Mouse (Mus musculus) neutrophil, adult 5-6 weeks (primary cell): ENCODE data around the gene Stk11. TPM values are rescaled to one million over a fixed set of nuclear protein-coding genes. Genes with fewer than 3 reads are reported as not detected.

ENCODE experiments used
- ATAC-seq: fragments of 151-379, 151-347 bp; 2 replicates; pipeline ENCODE4 v1.8.0; 2017; ENCODE audit warnings: mild to moderate bottlenecking, moderate TSS enrichment; ENCODE audit not compliant: insufficient number of reproducible peaks, poor library complexity, low FRiP score, severe bottlenecking; ENCODE audit errors: extremely low read depth
- total RNA-seq: library from RNA; stranded (forward); fragments of 200-1000 nt; gene quantifications from 2 replicates; pipeline ENCODE4 v1.2.3, GENCODE M21; 2017

Stk11 gene
- total RNA-seq, 1 experiment from 2014 or later = 235 TPM

DNA sequence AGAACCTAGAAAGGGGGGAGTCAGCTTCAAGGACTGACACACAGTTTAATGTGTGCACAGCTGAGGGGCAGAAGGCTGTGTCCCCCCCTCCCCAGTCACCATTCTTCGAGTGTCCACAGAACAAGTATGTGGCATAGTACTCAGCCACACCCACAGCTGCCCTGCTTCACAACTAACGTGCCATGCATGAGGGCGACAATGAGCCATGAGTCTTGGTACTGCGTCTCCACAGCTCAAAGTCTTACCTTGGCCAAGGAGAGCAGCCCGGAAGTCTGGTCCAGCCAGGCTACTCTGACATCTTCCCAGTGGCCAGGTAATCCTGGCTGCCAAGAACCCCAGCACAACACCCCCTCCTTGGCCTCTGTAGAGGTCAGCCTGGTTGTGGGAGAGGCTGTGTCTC lies 22.9 kb upstream of the Stk11 start:
- no peak for ATAC-seq

DNA sequence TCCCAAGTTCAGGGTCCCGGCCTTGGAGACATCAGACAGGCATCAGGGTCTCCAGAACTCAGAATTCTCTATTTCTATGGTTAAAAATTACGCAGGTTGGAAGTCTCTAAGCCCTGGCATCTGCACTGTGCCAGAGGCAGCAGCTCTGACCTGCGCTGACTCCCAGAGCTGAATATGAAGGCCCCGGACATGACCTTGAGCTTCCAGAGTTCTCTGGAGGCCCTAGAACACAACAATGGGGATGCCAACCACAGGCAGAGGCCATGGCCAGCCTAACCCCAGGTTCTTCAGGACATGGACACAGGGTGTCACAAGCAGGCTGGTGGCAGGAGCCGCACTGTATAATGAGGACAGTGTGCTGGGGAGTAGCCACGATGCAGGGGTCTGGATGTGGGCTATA lies 21.5 kb upstream of the Stk11 start:
- ATAC-seq = no peak

DNA sequence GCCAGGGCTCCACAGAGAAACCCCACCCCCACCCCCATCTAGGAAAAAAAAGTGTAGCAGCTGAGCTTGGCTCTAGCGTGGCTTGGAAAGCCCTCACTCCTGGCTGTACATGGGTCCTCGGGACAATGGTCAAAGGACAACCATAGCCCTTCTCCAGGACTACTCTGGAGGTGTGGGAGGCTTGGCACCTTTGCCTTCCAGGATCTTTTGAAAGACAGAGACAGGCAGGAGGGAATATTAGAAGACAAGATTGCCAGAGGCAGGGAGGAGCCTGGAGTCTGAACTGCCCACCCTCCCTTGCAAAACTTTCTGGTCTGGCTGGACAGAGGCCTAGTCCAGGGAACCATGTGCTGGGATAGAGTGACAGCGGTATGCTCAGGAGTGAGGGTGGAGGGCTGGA lies 20.9 kb upstream of the Stk11 start:
- ATAC-seq = no peak

DNA sequence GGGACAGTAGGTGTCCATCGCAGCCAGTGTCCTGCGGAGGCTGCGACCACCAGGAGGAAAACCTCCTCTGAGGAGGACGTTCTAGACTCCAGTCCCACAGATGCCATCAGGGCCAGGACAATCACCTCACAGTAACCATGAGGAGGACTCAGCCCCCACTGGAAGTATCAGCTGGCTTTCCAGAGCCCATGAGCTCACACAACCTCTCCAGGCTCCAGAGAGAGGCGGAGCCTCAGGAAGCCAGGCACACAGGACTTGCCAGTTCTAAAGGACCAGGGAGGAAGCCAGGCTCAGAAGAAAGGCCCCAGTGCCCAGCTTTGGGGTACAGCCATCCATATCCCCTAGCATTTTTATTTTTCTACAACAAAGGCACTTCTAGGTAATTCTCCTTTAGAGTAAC lies 20.1 kb upstream of the Stk11 start:
- no peak for ATAC-seq

DNA sequence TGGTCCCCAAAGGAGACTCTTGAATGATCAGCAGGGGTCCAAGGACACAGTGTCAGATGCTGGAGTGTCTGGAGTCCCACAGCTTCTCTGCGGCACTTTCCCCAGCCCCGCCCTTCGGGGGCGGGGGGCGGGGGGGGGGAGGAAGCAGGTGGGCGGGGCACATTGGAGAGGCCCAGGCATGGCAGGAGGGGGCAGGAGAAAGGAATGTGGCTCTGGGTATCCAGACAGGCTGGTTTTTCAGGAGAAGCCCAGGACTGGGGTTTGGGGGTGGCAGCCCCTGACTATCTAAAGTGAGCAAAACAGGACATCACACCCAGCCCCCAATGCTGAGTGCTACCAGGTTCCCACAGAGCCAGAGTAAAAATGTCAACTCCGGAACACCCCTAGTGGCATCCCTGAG lies 18.3 kb upstream of the Stk11 start:
- no peak for ATAC-seq

DNA sequence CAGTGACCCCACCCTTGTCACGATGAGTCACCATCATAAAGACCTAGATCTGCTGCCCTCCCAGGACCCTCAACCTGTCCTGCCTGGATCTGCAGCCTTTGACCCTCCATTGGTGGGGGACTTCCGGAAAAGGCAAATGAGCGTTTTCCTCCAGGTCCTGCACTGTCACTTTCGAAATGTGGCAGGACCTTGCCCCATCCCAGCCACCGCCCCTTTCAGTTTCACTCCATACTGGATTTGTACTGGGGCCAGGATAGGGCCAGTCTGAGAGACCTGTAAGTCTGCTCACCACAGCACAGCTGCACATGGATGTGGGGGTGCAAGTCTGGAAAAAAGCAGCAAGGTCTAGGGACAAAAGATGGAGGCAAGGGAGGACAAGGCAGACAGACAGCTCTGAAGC lies 17.0 kb upstream of the Stk11 start:
- ATAC-seq = no peak

DNA sequence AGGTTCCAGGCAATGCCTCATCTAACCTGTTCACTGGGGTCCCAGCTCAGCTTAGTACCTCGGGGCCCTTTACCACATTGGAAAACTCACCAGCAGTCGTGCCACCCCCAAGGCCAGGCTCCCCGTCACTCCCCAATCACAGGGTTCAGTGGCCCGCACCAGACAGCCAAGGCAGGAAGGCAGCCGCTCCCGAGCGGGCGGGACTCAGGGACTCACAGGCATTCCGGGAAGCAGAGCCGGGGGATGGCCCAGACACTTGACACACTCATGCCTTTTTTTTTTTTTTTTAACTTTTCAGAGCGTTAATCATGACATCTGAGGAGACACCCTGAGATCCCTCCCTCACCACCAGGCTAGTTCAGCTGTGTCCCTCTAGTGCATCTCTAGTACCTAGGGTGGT lies 14.6 kb upstream of the Stk11 start:
- no peak for ATAC-seq

DNA sequence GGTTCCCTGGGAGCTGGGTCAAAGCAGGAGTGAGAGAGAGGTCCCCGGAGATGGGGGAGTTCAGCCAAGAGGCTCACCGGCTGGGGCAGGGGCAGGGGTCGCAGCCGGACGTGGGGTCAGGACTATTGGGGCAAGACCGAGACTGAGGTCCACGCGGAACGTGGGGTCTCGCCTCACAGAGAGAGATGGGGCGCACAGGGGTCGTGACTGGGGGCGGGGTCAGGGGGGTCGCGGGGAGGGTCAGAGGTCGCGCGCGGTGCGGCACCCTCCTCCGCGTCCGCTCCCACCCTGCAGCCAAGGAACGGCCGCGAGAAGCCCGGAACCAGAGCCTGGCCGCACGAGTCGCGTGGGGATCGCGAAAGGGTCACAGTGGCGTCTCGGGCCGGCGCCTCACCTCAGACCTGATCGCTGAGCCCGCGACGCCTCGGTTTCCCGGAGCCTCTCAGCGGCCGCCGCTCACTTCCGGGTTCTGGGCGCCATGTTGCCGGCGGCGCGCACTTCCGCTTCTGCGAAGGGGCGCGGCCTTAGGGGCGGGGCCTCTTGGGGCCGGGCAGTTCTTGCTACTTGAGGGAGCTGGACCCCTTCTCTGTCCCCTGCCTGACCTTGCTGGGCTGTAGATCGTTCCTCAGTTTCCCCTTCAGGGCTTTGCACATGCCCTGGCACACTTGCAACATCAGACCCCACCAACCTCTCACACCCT lies 13.2 kb upstream of the Stk11 start:
- peak; percentile 74 for ATAC-seq

DNA sequence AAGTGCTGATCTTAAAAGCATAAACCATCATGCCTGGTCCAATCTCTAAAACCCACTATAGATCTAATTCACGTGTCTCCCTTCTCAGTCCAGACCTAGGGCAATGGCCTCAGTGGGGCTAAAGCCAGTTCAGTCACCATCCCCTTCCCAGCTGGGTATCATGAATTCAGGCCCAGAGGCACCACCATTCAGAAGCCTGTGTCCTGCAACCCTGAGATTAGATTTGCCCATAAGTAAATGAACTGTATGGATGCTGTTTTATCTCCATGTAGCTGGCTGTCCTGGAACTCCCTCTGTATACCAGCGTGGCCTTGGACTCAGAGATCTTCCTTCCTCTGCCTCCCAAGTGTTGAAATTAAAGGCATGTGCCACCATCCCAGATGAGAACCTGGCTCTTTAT lies 12.6 kb upstream of the Stk11 start:
- no peak for ATAC-seq

DNA sequence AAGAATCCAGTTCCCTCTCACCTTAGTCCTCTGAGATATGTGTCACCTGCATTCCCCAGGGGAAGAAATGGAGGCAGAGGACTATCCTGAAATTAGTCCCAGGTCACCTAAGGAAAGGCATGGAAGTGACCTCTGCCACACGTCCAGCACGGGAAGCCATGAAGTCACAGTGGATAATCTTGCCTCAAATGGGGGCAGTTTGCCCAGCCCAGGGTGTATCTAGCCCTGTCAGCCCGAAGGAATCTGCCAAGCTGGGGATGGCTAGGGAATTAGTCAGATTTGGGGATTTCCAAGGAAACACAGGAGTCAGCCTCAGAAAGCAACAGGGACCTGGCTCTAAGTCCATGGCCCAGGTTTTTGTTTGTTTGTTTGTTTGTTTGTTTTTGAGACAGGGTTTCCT lies 11.4 kb upstream of the Stk11 start:
- no peak for ATAC-seq

DNA sequence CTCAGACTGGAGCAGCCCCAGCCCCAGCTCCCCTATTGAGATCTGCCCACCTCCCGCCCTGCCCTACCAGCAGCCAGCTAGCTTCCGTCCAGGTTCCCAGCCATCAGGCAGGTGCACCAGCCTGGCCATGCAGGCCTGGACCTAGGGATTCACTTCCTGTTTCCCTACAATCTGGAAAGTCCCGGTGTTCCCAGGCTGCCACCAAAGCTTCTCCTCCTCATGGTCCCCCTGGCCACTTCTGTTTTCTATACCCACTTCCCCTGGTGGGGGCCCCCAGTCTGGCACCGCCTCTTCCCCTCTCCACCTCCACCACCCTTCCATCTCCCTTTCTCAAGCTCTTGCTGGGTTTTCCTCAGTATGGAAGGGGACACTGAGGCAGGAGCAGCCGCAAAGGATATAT lies 10.1 kb upstream of the Stk11 start, which contains the start of gene Sbno2:
Gene Sbno2, minus strand, starts transcription at position 112 of the 400 bp plus-strand sequence.
- peak; percentile 41 for ATAC-seq

DNA sequence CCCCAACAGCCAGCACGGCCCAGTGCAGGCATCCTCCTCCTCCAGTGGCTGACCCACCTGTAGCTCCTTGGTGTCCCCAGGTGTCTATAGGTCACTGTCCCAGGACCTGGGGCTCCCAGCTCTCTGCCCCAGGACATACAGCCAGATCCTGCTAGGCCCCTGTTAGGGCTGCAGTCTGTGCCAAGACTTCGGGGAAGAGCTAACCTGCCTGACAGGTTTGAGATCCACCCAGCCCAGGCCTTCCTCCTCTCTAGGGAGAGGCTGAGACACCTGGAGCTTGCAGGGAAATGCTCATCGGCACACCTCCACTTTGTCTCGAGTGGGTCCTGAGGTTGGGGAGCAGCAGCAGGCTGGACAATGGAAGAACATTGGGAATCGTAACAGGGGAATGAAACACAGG lies 9.7 kb upstream of the Stk11 start:
- no peak for ATAC-seq

DNA sequence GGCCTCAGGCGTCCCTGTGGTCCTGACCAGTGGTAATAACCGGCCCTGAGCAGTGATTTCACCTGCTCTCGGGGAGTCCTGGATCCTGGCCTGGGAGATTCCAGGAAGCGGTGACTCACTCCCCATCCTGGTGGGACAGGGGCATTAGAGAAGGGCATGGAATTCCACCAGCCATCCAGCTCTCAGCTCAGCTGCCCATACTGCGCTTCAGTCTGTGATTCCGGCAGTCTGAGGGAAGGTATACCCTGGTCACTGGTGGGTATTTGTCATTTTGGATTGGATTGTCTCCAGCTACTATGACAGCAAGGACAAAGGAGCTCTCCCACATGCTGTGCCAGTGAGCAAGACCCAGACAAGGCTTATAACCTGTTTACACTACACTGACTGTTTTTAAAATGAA lies 7.9 kb upstream of the Stk11 start:
- ATAC-seq = no peak

DNA sequence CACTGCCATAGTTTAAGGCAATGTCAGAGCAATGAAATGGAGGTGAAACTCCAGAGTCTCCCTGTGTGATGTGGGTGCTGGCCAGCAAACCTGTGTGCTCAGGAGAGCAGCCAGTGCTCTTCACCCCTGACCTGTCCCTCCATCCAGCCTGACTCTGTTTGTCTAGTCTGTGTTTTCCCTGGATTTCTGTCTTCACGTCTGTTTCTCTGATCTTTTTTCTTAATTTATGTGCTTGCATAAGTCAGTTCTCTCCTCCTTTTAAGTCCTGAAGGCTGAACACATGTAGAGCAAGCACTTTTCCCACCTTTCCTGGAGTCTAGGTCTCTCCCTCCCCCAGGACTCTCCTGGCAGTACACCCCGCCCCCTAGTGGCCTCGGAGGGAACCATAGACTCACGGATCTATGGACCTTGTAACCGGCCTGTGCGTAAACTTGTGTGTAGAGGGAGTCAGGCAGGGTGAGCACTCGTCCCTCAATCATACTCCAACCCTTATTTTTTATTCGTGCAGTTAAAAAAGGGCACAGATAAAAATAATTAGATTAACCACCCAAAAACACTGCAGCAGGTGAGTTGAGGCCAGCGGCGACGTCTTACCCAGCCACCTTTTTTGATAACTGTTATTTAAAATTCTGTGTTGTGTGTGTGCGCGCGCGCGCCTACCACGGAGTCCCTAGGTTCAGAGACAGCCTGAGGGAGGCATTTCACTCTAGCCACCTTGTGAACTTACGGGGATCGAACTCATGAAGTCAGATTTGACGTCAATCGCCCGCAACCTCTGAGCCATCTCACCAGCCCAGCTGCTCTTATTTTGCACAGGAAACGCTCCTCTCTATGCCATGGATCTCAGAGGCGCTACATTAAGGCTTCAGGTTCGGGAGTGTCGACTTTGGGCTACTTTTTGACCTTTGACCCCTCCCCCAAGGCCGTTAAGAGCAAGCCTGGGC lies 990 bp upstream of the Stk11 start:
- ATAC-seq = peak; percentile 35; the same call in 1 of the 2 replicates

DNA sequence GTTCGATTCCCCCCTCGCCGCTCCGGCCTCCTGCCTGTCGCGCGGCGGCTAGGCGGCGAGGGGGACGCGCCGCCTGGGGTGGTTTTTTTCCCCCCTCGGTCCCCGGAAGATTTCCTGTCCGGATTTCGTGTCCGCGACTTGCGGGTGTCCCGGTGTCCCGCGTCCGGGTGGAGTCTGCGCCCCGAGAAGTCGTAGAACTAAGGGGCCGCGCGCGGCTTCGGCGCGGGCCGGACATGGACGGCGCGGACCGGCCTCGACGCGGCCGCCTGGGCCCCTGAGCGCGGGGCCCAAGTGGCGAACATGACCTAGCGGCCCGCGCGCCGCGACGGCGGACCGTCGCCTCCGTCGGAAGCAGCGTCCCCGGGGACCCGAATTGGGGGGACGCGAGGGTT lies 337 bp downstream of the Stk11 start:
- ATAC-seq = no peak

DNA sequence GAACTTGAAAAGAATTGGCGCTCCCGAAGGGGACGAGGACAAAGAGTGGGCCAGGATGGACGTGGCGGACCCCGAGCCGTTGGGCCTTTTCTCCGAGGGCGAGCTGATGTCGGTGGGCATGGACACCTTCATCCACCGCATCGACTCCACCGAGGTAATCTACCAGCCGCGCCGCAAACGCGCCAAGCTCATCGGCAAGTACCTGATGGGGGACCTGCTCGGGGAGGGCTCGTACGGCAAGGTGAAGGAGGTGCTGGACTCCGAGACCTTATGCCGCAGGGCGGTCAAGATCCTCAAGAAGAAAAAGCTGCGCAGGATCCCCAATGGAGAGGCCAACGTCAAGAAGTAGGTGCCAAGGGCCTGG lies 942 bp downstream of the Stk11 start:
- no peak for ATAC-seq

DNA sequence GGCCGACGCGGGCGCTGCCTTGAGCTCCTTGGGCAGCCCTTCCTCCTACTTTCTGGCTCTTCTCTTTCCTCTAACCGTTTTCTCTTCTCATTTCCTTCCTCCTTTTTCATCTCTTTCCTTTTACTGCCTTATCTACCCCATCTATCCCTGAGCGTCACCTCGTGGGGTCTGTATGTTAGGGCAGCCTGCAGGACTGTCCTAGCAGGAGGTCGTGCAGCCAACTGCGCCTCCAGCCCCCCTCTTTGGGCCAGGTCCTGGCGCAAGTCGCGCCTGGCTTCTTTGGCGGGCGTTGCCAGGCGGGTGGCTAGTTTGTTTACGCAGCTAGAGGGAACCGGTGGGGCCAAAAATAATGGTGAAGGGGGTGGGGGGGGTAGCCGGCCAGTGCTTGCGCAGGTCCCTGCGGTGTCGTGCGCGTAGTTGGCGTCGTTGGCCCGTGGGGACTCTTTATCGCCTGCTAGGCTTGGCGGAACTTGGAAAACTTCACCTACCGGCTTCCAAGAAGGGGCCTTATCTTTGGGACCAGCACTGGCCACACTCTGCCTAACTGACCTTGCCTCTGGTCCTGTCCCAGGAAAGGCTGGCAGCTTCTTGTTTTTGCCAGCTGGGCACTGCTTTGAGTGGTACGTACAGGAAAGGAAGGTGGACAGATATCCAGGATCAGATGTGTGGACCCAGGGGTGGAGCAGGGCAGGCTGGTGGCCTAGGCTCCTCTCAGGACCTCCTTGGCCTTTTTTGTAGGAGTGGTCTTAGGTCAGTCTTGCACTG lies 1.5 kb downstream of the Stk11 start:
- ATAC-seq = no peak

DNA sequence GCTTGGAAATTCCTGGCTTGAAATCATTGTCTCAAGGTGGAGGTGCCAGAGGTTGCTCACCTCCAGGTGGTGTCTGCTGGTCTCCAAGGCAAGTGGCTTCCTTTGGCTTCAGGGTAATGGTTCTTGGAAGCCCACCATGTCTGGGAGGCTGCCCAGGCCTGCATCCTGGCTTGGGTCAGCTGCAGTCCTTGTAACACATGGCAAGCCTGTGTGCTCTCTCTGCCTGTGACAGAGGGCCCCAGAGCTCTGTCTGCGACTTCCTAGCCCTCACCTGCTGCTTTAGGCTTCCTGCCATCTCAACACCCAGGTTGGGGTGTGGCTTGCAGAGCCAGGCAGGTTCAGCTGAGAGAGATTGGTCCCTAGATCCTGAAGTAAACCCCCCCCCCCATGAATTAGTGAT lies 2.1 kb downstream of the Stk11 start:
- no peak for ATAC-seq

DNA sequence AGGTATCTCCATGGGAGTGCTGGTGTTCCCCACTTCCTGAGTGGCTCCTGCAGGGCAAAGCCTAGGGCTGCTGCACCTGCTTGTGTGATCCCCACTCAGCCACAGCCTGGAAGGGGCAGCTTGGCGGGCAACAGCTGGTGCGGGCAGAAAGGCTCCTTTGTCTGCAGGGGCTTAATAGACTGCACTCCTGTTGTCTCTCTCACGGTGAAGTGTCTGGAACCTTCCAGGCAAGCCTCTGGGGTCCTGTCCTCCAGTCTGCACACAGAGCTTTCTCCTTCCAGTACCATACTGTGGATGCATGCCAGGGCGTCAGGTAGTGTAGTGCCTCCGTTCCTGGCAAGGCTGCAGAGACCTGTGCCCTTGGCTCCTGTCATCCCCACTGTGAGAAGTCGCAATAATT lies 2.9 kb downstream of the Stk11 start:
- no peak for ATAC-seq

DNA sequence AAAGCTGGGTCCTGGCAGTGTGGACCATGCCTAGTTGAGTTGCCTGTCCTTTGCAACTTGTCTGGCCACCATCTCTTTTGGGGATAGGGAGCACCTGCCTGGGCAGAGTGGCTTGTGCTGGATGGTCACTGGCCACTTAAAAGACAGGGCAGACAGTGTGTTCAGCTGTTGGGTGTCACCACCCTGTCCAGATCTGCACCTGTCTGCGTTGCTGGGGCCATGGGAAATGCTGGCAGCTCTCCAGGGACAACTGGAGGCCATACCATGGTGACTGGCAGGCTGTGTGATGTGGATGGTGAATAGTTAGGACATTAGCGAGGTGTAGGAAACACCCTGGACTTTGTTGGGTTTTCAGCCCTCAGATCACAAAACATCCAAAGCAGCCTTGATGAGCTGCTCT lies 4.5 kb downstream of the Stk11 start:
- no peak for ATAC-seq
